Mouse (Mus musculus): ENCODE results near the gene Pdxk.

DNA sequence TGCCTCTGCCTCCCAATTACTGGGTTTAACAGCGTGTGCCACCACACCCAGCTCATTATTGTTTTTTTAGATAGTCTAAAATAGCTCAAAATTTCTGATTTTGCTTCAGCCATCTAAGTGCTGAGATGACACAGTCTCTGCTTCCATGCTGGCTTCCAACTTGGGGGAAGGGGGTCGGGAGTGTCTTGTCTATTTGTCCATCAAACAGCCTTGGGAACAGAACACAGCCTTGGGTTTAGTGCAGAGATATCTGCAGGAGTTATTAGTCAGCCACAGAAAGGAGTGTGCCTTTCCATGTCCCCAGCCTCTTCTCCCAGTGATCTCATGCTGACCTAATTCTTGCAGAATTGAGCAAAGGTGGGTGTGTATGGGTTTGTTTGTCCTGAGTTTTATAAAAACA is 46.0 kb downstream of the Pdxk start:
- TF ChIP-seq POLR2A (IDR thresholded peaks at IDR 0.05; ENCODE audit: extremely low read depth, insufficient read depth, low read length) (no peak), CTCF (IDR thresholded peaks at IDR 0.05; ENCODE audit: extremely low read depth, insufficient read depth, low read length) (no peak)
